Mouse (Mus musculus): Measurements from ENCODE around the gene Bbs9.

DNA sequence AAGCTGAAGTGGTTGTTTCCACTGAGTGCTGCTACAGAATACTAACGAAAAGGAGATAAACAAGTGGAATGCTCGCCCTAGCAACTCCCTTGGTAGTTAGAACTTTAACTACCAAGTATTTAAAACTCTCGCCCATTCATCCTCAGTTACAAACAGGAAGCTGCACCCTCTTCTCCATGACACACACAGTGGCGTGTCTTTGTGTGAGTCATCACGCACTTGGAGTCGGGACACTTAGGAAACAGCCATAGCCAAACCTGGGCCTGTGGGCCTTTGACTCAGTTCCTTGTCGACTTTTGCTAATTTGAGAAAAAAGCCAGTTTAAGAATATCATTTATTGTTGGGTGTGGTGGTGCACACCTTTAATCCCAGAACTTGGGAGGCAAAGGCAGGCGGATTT, 189.6 kb downstream of the Bbs9 start:
- TF ChIP-seq CTCF (IDR thresholded peaks at IDR 0.05) (no peak), POLR2A (IDR thresholded peaks at IDR 0.05; ENCODE audit: insufficient read depth, low read depth, low read length) (no peak)

Measured in heart, adult 2 months (tissue).